Mouse (Mus musculus) bone marrow macrophage, adult 2 months (primary cell): ENCODE measurements at regions not wholly inside any gene's neighbourhood (a gene's known extent, or its start where the extent isn't known, plus 50 kb on each side); places are given as distances from the start of the nearest gene placed in this dataset.

Source experiments
- CTCF ChIP-seq: IDR thresholded peaks from 2 replicates; pipeline ENCODE4 v1.5.1; 2012; ENCODE audit warnings: low read depth, mild to moderate bottlenecking, low read length, moderate library complexity
- POLR2A ChIP-seq: IDR thresholded peaks from 2 replicates; pipeline ENCODE4 v1.6.1; 2012; ENCODE audit warnings: mild to moderate bottlenecking, low read depth, low read length, borderline replicate concordance

DNA sequence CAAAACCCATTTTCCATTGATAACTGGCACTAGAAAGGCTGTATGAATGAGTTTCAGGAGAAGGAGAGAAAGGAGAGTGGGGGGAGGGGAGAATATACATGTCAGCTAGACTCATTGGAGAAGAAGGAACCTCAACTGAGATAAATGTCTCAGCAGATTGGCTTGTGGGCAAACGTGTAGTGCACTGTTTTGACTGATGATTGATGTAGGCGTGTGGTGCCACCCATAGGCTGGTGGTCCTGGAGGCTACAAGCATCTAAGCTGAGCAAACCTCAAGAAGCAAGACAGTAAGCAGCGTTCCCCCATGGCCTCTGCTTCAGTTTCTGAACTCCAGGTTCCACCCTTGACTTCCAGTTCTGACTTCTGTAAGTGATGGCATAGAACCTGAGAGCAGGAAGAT lies 121.8 kb upstream of the Rbms1 start:
- TF ChIP-seq POLR2A (no peak), CTCF (no peak)
